Mouse (Mus musculus) left cerebral cortex, postnatal 25 days (tissue): Measurements from ENCODE around the gene Rbpms2. TPM values are rescaled to one million over a fixed set of nuclear protein-coding genes. Genes with fewer than 3 reads are reported as not detected.
"Not testable (repeated sequence)": the region's sequence is repeated elsewhere in the genome, so short reads cannot be mapped to it uniquely, and the experiment has no call there.

ENCODE experiments used
- DNase-seq, 2 experiments: peaks; one replicate each; pipeline ENCODE4 v3.0.0; 2022; ENCODE audit warnings: low spot score in 2 of 2, mixed read lengths in 1 of 2
- intact Hi-C: fragments of 180-260 bp; cut with DNase I; formaldehyde crosslinking; loops from one replicate; pipeline ENCODE4 v1.15.1; 2025
- total RNA-seq, 2 experiments: library from RNA; stranded (reverse); gene quantifications; 2 replicates each; pipeline ENCODE4 v1.2.3; 2021

Gene Rbpms2
- total RNA-seq, 2 experiments from 2014 or later: 2.2 to 3.2 TPM

DNA sequence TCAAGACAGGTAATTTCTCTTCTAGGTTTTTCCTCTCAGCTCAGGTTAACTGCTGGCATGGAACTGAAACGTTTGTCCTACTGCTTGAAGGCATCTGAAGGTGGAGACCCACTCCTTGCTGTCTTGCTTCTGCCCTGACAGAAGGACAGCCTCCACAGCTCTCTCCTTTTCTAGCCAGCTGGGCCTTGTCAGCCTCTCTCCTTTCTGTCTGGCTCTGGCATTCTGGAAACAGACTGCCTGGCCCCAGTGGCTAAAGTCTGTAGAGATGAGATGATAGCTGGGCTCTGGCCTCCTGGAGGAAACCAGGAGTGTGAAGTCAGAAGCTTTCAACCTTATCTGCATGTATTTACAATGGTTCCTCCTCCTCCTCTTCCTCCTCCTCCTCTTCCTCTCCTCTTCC is 20.5 kb downstream of the Rbpms2 start:
- DNase-seq: no peak
- intact Hi-C loops: no loop called here

DNA sequence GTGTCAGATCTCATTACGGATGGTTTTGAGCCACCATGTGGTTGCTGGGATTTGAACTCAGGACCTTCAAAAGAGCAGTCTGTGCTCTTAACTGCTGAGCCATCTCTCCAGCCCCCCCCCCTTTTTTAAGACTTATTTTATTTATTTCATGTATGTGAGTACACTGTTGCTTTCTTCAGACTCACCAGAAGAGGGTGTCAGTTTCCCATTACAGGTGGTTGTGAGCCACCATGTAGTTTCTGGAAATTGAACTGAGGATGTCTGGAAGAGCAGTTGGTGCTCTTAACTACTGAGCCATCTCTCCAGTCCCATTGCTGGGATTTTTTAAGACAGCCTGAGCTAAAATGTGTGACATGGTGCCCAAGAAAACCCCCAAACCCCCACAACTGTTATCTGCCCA is 22.5 kb downstream of the Rbpms2 start:
- DNase-seq, intact Hi-C loops: not testable (repeated sequence)

DNA sequence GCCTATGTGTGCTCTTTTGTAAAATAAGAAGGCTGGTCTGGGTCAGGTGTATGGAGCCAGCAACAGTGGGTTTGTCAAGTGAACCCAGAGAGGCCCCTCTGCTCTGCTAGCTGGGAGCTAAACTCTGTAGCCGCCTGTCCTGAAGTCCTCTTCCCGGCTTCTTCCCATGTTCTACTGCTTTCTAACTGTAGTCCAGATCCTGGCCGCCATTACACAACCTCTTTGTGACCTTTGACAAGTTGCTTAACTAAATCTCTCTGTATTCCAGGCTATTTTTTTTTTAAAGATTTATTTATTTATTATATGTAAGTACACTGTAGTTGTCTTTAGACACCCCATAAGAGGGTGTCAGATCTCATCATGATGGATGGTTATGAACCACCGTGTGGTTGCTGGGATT is 24.3 kb downstream of the Rbpms2 start:
- intact Hi-C loops: no loop called here
- no peak for DNase-seq

DNA sequence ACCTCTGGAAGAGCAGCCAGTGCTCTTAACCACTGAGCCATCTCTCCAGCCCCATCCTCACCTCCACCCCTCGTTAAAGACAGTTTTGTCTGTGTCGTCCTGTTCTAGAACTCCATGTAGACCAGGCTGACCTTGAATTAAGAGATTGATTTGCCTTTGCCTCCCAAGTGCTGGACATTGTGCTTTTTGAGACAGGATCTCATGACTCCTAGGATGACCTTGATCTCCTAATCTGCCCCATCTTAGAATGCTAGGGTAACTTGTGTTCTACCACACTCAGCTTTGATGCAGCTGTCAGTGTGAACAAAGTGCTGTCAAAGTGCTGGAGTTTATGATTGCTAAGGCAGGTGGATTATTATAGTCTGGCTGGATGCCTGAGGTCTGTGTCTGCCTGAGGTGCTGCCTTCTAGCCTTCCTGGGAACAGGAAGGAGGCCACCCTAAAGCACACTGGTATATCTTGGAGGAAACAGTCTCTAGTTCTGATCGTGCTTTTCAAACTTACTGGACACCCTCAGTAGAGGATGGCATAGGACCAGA is 25.3 kb downstream of the Rbpms2 start:
- intact Hi-C loops: no loop called here
- no peak for DNase-seq

DNA sequence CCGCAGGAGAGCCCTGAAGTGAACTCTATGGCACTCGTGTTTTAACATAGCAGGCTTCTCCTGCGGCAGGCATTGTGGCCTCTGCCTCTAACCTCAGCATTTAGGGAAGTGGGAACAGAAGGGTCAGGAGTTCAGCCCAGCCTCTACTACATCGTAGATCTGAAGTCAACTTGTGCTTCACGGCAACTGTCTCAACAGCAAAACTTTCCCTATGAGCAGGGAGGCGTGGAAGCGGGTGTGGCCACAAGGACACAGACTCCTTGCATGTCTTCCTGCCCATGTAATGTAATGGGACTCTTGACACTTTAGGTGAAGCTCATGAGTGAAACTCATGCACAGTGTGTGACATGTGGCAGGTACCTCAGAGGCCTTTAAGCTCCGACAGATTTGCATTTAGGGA is 26.1 kb downstream of the Rbpms2 start:
- no peak for DNase-seq
- intact Hi-C loops: no loop called here

DNA sequence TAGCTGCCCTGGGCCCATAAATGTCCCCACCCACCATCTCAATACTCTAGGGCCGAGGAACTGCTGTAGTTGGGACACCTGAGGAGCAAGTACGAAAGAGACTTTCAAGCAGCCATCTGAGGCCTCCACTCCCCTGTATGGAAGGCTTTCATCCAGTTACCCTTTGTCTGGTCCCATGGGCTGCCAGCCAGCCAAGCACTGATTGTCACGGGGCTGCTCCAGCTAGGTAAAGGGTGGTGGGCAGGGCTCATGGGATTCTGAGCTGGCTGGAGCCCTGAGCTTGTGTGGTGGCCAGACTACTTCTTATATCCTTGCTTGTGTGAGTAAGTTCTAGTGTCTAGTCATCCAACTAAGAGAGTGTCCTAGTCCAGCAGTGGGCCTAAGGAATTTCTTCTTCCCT is 27.8 kb downstream of the Rbpms2 start:
- DNase-seq: no peak
- intact Hi-C loops: no loop called here

DNA sequence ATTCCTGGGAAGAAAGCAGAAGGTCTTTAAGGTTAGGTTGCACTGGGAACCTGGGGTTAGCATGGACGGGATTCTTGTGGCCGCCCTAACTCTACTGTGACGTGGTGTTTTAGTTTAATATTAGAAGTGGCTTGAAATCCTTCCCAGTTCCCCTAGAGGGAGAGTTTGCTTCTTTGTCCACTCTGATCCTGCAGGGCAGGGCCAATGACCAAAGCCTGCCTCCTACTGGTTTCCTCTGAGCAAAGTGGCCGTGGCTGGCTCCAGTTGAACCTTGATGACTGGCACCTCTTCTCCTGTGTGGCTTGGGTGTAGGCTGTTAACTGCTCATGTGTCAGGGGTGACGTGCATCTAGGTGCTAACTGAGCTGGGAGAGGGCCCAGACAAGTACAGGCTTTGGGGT is 31.6 kb downstream of the Rbpms2 start:
- no peak for DNase-seq
- intact Hi-C loops: no loop called here

GRCm38 (mm10) chr9:65661493-65661892 is 32.0 kb downstream of the Rbpms2 start:
- intact Hi-C loops: no loop called here
- no peak for DNase-seq

- DNase-seq: peak; percentile 64
Observed at GRCm38 (mm10) chr9:65664163-65664562, 34.7 kb downstream of the Rbpms2 start.

DNA sequence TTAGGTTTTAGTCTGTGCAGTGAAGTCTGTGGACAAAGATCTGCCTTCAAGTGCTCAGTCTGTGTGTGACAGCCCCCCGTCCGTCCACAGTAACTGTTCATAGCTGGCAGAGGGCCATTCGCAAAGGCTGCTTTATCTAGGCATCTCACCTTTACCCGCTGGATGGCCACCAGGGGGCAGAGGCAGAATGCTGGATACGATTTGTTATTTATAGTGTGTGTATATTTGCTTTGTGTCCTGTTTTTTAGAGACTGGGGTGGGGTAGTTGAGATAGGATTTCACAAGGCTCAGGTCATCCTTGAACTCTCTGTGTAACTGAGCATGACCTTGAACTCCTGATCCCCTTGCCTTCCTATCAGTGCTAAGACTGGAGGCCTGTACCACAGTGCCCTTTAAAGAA is 36.6 kb downstream of the Rbpms2 start:
- DNase-seq: peak; percentile 40 to 47
- intact Hi-C loops: no loop called here

More at GRCm38 (mm10) chr9:65664163-65664562, 34.7 kb downstream of the Rbpms2 start:
- intact Hi-C loops: loop anchor here (1.0 kb wide), 1 partner anchor 59 kb away; no protein-coding TSS in a partner anchor

DNA sequence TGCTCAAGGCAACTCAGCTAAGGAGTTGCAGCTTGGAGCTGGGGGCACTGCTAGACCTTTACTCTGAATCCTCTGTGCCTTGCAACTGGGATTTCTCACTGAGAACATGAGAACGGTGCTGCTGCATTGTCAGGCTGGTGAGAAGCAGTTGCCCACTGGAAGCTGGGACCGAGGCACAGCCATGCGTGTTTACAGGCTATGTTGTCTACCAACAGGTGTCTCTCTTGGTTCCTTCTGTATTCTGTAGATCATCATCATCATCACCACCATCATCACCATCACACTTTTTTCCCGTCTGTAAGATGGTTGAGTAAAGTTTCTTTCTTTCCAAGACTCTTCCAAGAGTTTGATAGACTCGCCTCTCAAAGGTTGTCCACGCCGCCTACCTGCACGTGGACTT is 38.3 kb downstream of the Rbpms2 start, which contains the start of gene Oaz2:
Gene Oaz2 (plus strand): TSS at position 301 of the 400 bp plus-strand sequence.
- DNase-seq: no peak
- intact Hi-C loops: no loop called here

DNA sequence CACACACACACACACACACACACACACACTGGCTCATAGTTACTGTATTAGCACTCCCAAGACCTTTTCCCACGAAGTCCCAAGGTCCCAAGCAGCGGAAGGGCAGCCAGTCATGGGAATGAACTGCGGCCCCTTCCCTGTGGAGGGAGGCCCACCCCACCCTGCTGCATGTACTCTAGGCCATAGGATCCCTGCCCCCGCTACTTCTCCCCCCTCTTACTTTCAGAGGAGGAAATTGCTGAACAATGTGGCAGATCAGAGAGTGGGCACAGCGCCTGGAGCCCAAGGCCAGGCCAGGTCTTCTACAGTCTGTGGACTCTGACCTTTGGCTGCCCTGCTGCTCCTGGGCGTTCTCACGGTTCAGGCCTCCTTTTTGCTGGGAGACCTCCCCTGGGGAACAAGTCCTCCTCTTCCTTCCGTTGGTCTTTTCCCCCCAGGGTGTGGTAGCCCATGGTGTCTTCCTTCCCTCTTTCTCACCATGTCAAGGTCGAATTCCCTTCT is 42.0 kb downstream of the Rbpms2 start:
- no peak for DNase-seq
- intact Hi-C loops: no loop called here

DNA sequence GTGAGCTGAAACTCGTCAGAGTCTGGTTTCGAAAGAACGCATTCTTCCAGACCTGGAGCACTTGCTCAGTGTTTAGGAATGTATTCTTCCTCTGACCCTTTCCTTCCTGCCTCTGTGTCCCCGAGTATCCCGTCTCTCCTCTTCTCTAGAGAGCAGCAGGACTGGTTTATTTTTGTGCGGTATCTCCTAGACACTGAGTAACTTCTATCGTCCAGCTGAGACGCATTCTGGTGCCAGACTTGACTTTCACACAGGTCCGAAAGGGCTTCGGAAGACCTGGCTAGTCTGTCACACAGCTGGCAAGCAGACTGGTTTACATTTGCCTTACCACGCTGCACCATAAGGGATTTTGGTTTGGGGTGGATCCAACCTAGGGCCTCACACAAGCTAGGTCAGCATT is 43.5 kb downstream of the Rbpms2 start:
- no peak for DNase-seq
- intact Hi-C loops: no loop called here

- intact Hi-C loops: no loop called here
- DNase-seq: no peak
Observed at GRCm38 (mm10) chr9:65675461-65676357, 46.3 kb downstream of the Rbpms2 start.

- peak; percentile 94 to 98 for DNase-seq
- intact Hi-C loops: no loop called here
Observed at GRCm38 (mm10) chr9:65676358-65677118, 47.1 kb downstream of the Rbpms2 start.

DNA sequence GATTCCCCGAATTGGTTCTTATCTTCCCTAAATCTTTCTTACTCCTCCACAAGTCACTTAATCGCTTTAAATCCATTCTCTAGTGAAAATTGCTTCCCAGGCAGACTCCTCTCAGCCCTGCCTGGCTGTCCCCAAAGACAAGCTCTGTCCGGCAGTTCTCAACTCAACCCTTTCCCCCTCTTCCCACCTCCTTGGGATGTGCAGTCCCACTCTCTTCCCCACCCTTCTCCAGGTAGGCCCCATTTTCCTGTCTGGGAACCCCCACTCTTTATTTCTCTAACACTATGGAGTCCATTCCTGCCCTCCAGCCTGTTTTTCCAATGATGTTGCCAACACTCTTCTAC is 47.6 kb downstream of the Rbpms2 start:
- intact Hi-C loops: no loop called here

GRCm38 (mm10) chr9:65679181-65679761 is 49.8 kb downstream of the Rbpms2 start:
- intact Hi-C loops: no loop called here

More for the DNA sequence above, 47.6 kb downstream of the Rbpms2 start:
- DNase-seq: no peak

GRCm38 (mm10) chr9:65680938-65681633 is 51.6 kb downstream of the Rbpms2 start:
- no peak for DNase-seq
- intact Hi-C loops: no loop called here

More at GRCm38 (mm10) chr9:65679181-65679761, 49.8 kb downstream of the Rbpms2 start:
- DNase-seq: peak in 1 of 2 experiments; percentile 49

- peak in 1 of 2 experiments; percentile 74 for DNase-seq
- intact Hi-C loops: no loop called here
Observed at GRCm38 (mm10) chr9:65681634-65681940, 52.1 kb downstream of the Rbpms2 start.
